In the genomic region with DNA sequence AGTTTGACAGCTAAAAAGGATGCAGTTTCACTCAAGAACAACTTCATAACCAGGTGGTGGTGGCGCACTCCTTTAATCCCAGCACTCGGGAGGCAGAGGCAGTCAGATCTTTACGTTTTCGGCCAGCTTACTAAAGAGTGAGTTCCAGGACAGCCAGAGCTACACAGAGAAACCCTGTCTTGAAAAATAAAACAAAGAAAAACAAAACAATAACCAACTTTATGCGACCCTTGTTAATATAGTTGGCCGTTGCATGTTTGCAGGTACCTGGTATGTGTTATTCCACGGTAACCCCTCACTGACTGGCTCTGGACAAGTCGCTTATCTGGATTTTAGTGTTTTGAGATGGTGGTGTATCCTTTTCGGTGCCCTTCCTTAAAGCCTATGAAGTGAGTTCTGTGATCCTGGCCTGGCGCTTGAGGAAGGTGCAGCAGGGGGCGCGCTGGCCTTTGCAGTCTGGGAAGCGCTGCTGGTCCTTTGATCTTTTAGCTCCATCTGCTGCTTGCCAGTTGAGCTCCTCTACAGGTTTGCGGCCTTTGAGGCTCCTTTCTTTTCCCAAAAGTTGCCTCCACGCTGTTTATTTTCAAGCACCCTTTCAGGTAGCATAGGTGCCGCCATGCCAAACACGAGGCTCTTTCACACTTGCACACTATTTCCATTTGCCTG, we compare ENCODE assay signal across 8 mouse cellular contexts. TPM values are rescaled to one million over a fixed set of nuclear protein-coding genes. Genes with fewer than 3 reads are reported as not detected.
DNase-seq lines count a peak whose midpoint lies in the region; ATAC-seq lines count a peak whose summit lies in the region.

Gene Coq2, minus strand, starts transcription at position 430 of the 666 bp plus-strand sequence.

- peak; percentile 82 for ATAC-seq in activated CD4-positive, CD25-positive, alpha-beta regulatory T cell, adult 4 months
- ATAC-seq in common myeloid progenitor, adult 5-6 weeks (replicated peaks; ENCODE audit: low read depth, poor library complexity, severe bottlenecking) = peak; percentile 91
- ATAC-seq in megakaryocyte progenitor cell, adult 5-6 weeks (replicated peaks; ENCODE audit: poor library complexity) = peak; percentile 89

- peak; percentile 57 to 60 for DNase-seq in gastrocnemius, adult 8-10 months (ENCODE audit: low spot score in 2 of 2)
- DNase-seq in hindlimb bud, embryonic 11.5 days (ENCODE audit: extremely low spot score, low read depth, low spot score) = peak; percentile 54
- DNase-seq in left cerebral cortex, adult 8-10 months (ENCODE audit: low spot score in 2 of 2) = peak; percentile 40 to 49
- peak; percentile 69 for DNase-seq in right cerebral cortex, postnatal 14 days
- DNase-seq in yolk sac, embryonic 10.5 days (ENCODE audit: low spot score) = peak; percentile 80

RNA-seq across cellular contexts. Expression of gene Coq2, which starts in this region (rescaled TPM):
- polyA plus RNA-seq in activated CD4-positive, CD25-positive, alpha-beta regulatory T cell, adult 4 months (2017; shearing (Covaris generic)) = 1 to 10 TPM; 8.2 to 9.2 TPM
- 33.9 and 37.5 TPM in 2 replicates for total RNA-seq in common myeloid progenitor, adult 5-6 weeks (2017)
- 10 to 100 TPM; 82.2 to 86.2 (median 83.6) TPM for total RNA-seq in gastrocnemius, adult 8-10 months (2022)
- 10 to 100 TPM; 71.9 to 86.4 (median 74.6) TPM for total RNA-seq in left cerebral cortex, adult 8-10 months (2022)
- total RNA-seq in megakaryocyte progenitor cell, adult 5-6 weeks (2015) = 41.9 and 51.4 TPM in 2 replicates
- 41.3 and 42.0 TPM in 2 replicates for total RNA-seq in megakaryocyte progenitor cell, adult 5-6 weeks (2017)

Comparison
In these comparisons a context has a peak if more than half of its experiments do, and no peak if none do; other contexts are left out.
1. Peak in every context shown above with its lines: DNase-seq and ATAC-seq.